Mouse (Mus musculus) E14TG2a.4 (cell line): ENCODE data around the gene Kcnj9.

Source experiments
- CTCF ChIP-seq: conservative IDR thresholded peaks from 2 replicates; pipeline ENCODE4 v1.5.1; 2014; ENCODE audit warnings: low read length
- NANOG ChIP-seq: IDR thresholded peaks from 2 replicates; pipeline ENCODE4 v1.6.1; 2014; ENCODE audit warnings: borderline replicate concordance, low read length, mixed read lengths
- POU5F1 ChIP-seq: IDR thresholded peaks from 2 replicates; pipeline ENCODE4 v1.6.1; 2014; ENCODE audit warnings: low read length, borderline replicate concordance

DNA sequence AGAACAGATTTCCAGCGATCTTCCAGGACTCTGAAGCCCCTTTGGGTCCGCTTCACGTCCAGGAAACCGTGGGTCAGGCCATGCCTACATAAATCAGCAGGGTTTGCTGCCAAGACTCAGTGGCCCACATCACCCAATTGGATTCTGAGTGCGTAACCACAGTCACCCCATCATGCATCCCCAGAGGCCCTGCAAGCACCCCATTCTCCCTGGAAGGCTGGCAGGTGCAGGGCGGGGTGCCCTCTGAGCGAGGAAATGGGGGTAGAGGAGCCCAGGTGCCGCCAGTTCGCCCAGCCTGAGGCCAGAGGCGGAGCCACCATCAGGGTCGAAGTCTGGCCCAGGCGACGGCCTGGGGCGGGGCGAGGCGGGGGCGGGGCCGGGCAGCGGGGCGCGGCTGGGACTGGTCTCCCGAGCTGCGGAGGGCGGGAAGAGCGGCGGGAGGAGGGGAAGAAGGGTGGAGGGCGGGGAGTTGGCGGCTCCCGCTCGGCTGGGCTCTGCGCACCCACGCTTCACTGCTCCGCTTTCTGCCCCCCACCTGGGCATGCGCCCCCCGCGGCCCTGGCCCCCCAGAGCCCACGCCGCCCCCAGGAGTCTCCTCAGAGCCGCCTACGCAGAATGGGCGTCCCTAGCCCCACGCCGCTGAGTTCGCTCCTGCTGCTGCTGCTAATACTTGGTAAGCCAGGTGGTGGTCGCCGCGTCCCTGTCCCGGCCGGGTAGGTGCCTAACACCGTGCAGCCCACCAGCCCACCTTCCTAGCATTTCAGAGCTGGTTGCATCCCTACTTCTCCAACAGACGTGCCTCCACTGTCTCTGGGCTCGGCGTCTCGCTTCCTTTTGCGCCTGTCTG is 17.0 kb downstream of the Kcnj9 start:
- TF ChIP-seq CTCF (no peak), POU5F1 (no peak), NANOG (no peak)
